Mouse (Mus musculus) large intestine, adult 2 months (tissue): Measurements from ENCODE around the gene Rps7. TPM values are rescaled to one million over a fixed set of nuclear protein-coding genes. Genes with fewer than 3 reads are reported as not detected.

ENCODE experiments used
- DNase-seq: peaks from one replicate; pipeline ENCODE4 v3.0.0-alpha.2; 2012; ENCODE audit warnings: low read depth, low spot score
- WGBS: fragments of 180-500 bp; shearing (Covaris S2); methylation state at CpG from one replicate; pipeline ENCODE4 v1.1.7; 2018; 5-methylcytosine and 5-hydroxymethylcytosine counted together
- polyA plus RNA-seq: library from polyadenylated mRNA; depleted of rRNA; stranded (reverse); fragments of >200 nt; gene quantifications from 2 replicates; pipeline ENCODE4 v1.2.3, GENCODE M21; 2012; rRNA removed

Gene Rps7
- polyA plus RNA-seq, 1 experiment = 244 TPM

DNA sequence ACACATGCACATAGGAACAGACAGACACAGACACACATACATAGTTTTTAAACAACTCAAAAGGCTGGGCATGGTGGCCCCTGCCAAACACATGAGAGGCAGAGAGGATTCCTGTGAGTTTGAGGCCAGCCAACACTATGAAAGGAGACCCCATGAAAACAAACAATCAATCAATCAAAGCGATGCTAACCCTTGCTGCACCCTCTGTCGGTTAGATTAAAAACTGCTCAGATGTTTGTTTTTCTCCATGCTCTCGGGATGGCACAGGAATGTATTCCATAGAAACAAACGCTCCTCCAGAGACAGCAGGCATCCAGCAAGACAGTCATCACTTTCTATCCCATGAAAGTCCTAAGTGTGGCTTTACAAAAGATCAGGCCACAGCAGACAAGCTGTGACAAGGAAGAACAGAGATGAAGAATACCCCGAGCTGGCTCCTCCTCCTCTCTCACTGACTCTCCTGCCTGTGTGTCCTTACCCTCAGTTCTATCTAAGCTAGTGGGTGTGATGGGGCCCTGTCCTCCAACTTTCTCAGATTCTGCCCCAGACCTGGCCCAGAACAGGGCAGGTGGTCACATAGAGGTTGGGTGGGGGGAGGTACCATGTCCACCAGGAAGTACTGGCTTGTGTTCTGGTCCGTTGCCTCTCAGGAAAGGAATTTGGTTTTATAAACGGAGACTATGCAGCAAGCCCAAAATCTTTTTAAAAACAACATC is 14.1 kb downstream of the Rps7 start:
- no peak for DNase-seq
- WGBS = 13% methylated on average over 7 of the region's 7 CpGs

DNA sequence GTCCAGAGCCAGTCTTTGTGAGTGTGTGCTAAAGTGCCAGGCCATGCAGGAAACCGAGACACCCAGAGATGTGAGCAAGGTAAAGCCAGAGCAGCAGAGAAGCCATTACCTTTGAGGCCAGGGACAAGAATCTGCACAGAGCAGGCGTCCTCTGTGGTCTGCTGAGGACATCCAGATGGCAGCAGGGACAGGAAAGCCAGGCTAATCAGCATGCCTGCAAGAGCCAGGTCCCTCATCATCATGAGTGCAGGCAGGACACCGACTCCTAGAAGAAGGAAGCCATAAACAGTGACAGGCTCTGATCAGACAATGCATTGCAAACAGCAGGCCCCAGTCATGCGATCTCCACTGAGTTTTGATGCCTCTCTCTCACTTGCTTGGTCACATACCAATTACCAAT is 18.5 kb downstream of the Rps7 start:
- DNase-seq = no peak
- 37% methylated on average over 4 of the region's 4 CpGs for WGBS

GRCm38 (mm10) chr12:28614401-28614800 is 21.4 kb downstream of the Rps7 start:
- no peak for DNase-seq
- WGBS = 67% methylated on average over 7 of the region's 7 CpGs

DNA sequence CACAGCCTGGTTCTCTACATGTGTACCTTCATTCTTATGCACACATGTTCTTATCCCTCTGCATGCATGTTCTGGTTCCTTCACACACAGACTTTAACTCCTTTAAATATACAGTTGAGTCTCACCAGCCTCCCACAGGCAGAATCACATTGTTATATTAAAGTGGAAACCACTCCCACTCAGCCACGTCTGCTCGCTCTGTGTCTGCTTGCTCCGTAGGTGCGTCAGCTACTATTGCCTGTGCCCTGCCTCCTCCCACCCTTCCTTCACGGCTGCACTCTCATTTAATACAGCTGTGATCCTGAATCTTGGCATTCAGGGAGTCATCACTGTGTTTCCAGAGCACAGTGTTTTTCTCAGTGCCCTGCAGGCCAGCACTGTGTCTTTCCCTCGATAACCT is 23.4 kb downstream of the Rps7 start:
- DNase-seq = no peak
- WGBS = 33% methylated on average over 6 of the region's 6 CpGs

DNA sequence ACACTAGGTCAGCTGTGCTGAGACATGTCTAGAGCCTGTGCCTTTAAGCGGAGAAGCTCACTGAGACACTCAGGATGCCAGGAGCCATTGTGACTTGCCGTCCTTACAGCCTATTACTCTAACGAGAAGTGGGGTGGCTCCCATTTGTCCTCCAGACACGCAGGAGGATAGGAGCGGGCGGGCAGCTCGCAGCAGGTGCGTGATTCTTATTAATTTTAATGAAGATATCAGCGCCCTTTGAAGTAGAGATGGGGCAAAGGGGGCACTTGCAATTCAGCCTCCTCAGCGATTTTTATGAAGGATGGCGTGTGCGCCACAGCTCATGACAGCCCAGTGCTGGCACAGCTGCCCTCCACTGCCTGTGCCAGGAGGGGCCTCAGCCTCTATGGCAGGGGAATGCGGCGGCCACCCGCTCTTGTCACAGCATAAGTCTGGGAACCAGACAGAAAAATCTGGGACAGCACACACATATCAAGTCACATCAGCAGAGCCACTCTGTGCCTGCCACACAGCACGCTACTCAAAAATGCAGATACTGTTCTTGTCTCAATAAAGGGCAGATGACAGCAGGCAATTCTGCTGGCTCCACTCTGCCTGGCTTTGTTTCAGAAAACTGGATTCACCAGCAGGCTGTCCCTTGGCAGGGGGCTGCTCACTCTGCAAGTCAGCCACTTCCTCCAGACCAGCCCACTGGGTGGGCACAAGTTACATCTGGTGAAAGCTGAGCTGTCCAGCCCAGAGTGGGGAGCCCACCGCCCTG is 28.0 kb downstream of the Rps7 start:
- no peak for DNase-seq
- 64% methylated on average over 17 of the region's 17 CpGs for WGBS

DNA sequence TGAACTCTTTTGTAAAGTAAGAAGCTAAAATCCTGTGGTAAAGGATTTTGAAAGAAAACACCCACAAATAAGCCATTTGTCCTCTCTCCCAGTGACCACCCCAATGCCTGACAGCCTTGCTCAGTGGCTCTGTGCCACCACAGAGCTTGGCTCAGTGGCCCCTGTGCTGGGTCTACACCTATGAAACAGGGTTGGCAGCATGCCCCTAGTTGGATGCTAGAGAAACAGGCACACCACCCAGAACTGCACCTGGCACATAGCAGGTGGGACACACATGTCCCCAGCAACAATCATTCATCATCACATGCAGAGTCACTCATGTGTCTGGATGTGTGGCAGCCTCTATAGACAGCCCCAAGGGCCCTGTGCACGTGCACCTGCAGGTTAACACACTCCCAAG is 32.3 kb downstream of the Rps7 start:
- 71% methylated on average over 1 of the region's 1 CpGs for WGBS
- no peak for DNase-seq

- DNase-seq = no peak
- 9% methylated on average over 4 of the region's 4 CpGs for WGBS
These were observed 33.5 kb downstream of the Rps7 start for GRCm38 (mm10) chr12:28602259-28602658.

DNA sequence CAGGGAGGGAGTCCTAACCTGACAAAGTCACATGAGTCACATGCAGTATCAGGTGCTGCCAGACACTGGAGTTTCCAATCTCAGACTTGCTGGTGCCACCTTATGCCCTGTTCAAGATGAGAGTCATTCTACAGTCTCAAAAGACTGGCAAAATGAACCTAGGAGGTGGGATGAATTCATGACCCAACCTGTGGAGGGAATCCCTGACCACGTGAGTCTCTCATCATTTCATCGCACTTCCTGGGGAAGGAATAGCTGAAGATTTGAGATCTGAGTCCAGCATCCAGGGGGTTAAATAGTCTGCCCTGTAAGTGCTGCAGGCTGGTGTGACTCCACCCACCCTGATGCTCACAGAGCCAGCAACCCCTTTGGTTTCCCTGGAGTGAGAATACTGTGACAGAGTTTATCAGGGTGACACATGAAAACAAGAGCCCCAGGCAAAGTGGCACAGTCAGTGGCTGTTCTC is 37.2 kb downstream of the Rps7 start:
- DNase-seq = no peak
- 63% methylated on average over 2 of the region's 2 CpGs for WGBS

GRCm38 (mm10) chr12:28598110-28598509 is 37.6 kb downstream of the Rps7 start:
- 42% methylated on average over 3 of the region's 3 CpGs for WGBS
- DNase-seq = no peak

DNA sequence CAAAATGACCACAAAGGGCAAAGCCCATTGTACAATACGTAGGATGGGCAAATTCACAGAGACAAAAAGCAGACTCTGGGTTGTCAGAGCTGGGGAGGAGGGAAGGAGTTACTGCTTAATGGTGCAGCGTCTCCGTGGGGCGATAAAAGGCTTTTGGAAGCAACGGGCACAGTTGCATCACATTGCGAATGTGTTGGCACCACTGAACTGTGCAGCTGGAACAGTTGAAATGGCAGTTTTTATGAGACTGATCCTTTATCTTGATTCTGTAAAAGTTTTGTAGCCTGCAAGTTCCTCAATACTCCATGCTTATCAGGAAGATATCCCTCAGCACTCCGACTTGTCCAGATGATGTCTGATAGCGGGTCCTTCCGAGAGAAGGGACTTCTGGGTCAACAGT is 38.1 kb downstream of the Rps7 start:
- DNase-seq = no peak
- 66% methylated on average over 9 of the region's 9 CpGs for WGBS

- no peak for DNase-seq
These were observed 38.9 kb downstream of the Rps7 start for GRCm38 (mm10) chr12:28596851-28597250.

- DNase-seq = no peak
- 44% methylated on average over 13 of the region's 13 CpGs for WGBS
These were observed 45.3 kb downstream of the Rps7 start for GRCm38 (mm10) chr12:28590428-28590827.

DNA sequence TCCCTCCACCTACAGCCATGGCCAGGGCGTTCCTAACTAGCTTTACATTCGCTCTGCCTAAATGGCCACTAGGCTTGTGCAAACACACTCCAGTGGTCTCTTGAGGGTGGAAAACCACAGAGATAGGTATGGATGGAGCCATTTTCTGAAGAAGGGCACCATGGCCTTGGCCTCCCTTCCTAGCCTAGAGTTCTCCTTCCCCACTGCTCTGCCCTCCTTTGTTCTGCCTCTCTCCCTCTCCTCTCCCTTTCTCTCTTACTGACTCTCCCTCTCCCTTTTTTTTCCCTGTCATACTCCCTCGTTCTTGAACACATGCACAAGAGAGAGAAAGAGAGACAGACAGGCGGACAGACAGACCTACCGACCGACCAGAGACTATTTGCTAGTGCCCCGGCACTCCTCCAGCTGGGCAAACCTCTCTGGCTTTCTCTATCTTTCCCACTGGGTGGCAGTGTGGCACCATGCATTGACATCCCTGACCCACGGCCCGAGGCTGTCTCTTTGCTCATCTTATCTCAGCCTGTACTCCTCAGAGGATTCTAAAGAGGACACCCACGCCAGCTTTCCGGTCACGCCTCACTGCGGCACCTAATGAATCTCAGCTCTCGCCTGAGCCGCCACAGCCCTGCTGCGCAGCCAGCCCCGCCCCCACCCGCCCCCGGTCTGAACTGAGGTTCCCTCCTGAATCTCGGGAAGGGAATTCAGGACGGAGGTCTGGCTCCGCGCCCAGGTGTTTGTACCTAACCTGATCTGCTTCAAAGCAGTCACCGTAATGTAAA is 46.5 kb downstream of the Rps7 start:
- 9% methylated on average over 24 of the region's 24 CpGs for WGBS
- peak; percentile 25 for DNase-seq

- DNase-seq = no peak
- 79% methylated on average over 6 of the region's 6 CpGs for WGBS
These were observed 47.8 kb downstream of the Rps7 start for GRCm38 (mm10) chr12:28587949-28588348.

DNA sequence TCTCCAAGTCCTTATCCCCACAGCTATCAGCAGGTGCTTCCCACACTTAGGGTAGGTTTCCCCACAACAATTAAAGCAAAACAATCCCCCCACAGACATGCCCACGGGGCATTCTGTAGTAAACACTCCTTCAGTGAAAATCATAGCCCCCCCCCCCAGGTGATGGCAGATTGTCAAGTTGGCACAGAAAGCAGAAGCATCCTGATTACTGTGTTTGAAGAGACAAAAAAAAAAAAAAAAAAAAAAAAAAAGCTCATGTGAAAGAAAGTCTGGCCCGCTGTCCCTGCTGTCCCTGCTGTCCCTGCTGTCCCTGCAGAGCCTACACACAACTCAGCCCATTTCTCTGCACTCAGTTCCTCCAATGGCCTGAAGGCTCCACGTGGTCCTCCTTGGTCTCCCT is 51.7 kb downstream of the Rps7 start:
- no peak for DNase-seq
- 36% methylated on average over 3 of the region's 3 CpGs for WGBS

DNA sequence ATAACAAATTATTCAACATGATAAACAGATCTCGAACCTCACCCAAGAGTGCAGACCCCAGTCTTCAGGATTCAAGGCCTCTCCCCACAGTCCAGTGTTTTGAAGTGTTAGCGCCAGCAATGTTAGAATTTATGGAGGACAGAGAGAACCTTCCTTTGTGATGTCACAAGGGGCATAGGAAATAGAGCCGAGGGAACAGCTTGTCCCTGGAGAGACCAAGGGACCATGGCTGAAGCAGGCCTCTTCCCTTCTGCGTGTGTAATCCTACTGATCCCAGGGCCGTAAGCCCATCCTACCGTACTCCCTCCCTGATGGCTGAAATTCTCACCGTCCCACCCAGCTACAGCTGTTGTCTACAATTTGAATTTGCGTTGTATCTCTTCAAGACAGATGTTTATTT is 53.3 kb downstream of the Rps7 start, which contains the start of gene Allc:
TSS of gene Allc (minus strand) at position 101 of the 400 bp plus-strand sequence.
- WGBS = 76% methylated on average over 8 of the region's 8 CpGs
- no peak for DNase-seq

Other genes with a start within 250 kb of the Rps7 start
- not detected in 2 replicates for gene Dcdc2c, start 83.6 kb downstream of the Rps7 start, polyA plus RNA-seq
- not detected in 2 replicates for gene Allc, start 53.4 kb downstream of the Rps7 start, polyA plus RNA-seq
- 0.21 and 0.34 TPM in 2 replicates for gene Colec11, start 12.6 kb downstream of the Rps7 start, polyA plus RNA-seq
- gene Rnaseh1, start 13.6 kb upstream of the Rps7 start, polyA plus RNA-seq = 8.5 and 9.5 TPM in 2 replicates
- gene Adi1, start 39.3 kb upstream of the Rps7 start, polyA plus RNA-seq = 10.9 and 11.6 TPM in 2 replicates
- gene Trappc12, start 114.5 kb upstream of the Rps7 start, polyA plus RNA-seq = 16.2 and 24.3 TPM in 2 replicates
- 49.0 and 50.0 TPM in 2 replicates for gene Eipr1, start 115.8 kb upstream of the Rps7 start, polyA plus RNA-seq